Mouse (Mus musculus): ENCODE measurements around the gene Rnf166. TPM values are rescaled to one million over a fixed set of nuclear protein-coding genes. Genes with fewer than 3 reads are reported as not detected.

Rnf166 gene
- polyA plus RNA-seq, 1 experiment from 2014 or later = 33.6 TPM

DNA sequence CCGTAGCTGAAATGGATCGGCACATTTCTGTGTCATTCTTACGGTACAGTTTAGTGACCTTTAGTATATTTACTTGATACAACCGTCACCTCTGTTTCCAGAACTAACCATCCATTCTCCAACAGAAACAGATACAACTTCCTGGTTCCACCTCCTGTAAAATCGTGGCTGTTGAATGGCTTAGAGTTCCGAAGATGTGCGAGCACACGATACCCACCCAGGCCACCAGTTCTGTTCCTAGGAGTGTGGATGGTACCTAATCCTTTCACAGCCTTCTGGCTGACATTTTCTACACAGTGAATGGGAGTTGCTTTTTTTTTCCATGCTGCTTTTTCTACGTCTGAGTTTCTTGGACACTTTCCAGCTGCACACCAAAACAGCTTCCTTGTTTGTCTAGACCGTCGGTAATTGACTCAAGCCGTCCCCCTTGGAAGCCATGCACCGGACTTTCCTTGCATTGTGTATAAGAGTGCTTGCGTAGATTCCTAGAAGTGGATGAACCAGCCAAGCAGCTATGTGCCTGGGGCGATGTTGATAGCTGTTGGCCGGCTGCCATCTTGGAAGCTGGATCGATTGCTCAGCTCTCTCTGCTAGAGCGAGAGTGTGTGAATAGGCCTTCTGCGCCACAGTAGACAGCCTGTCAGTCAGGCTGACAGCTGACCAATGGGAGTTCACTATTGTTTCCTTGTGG lies 31.7 kb downstream of the Rnf166 start:
- Histone ChIP-seq H3K4me3 (peak overlapping the region; percentile 88), H3K9me3 (no peaks in the 10 kb centered on the region), H3K27ac (peak overlapping the region; percentile 92), H3K4me1 (replicated peaks) (peaks cover 32% of the 10 kb centered on the region), H3K36me3 (peaks cover 12% of the 10 kb centered on the region), H3K27me3 (ENCODE audit: insufficient read depth, poor library complexity, severe bottlenecking) (no peaks in the 10 kb centered on the region)
- DNase-seq (ENCODE audit: low spot score) = peak; percentile 67
- WGBS = 39% methylated on average over 19 of the region's 19 CpGs

DNA sequence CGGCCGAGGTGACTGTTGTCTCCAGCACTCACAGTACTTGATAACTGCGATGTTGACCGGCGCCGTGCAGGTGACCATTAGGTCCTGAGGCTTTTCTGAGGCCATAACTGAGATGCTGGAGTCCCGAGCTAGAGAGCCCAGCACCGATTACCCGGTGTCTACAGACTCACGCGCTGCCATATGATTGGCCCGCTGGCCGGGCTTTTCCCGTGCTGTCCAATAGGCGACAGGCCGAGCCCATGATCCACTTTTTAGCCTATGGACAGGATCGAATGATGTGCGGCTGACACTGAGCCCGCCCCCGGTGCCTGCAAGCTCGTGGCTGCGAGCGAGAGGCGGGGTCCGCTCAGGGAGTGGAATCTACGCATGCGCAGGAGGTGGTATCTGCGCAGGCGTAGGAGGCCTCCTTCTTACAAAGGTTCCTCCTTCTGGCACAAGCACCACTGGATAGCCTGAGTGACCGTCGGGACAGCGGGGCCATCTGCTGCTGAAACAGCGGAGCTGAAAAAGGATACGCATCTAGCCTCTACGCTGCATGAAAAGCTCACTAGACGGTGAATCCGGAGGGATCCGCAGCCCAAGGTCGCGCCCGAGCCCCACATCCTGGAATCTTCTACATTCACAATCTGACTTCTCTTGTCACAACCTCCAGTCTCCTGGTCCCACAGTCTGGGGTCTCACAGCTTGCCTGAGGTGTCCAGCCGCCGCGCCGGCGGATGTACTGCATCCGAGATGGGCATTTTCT lies 32.4 kb downstream of the Rnf166 start, which contains the start of gene Mvd:
Gene Mvd, minus strand, starts transcription at position 161 of the 745 bp plus-strand sequence.
- WGBS = under 1% methylated on average over 47 of the region's 47 CpGs
- no peaks in the 10 kb centered on the region for H3K27me3 ChIP-seq (ENCODE audit: insufficient read depth, poor library complexity, severe bottlenecking)

DNA sequence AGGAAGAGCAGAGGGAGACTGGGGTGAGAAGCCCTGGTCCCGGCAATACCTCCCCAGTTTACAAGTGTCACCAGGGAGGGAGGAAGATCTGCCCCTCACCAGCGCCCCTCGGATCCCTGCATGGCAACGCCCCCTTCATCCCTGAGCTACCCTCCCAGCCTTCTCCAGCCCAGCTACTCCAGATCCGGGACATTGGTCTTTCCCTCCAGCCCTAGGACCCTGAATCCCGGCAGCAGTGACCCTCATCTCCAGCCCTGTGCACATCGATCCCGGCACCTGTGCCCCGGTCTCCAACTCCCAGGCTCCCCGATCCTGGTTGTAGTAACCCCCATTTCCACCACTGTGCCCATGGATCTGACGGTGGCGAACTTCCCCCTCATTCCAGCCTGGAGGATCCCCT lies 33.1 kb downstream of the Rnf166 start:
- peak overlapping the region; percentile 91 for H3K27ac ChIP-seq
- H3K4me3 ChIP-seq = peak overlapping the region; percentile 88
- no peaks in the 10 kb centered on the region for H3K9me3 ChIP-seq
- H3K36me3 ChIP-seq = peaks cover 27% of the 10 kb centered on the region
- WGBS = under 1% methylated on average over 12 of the region's 12 CpGs
- no peaks in the 10 kb centered on the region for H3K27me3 ChIP-seq (ENCODE audit: insufficient read depth, poor library complexity, severe bottlenecking)
- peaks cover 36% of the 10 kb centered on the region for H3K4me1 ChIP-seq (replicated peaks)
- no peak for DNase-seq (ENCODE audit: low spot score)

More for the DNA sequence above, 32.4 kb downstream of the Rnf166 start, which contains the start of gene Mvd:
- Histone ChIP-seq H3K27ac (peak within 1 kb of the TSS; percentile 92), H3K9me3 (no peaks in the 10 kb centered on the region), H3K4me1 (replicated peaks) (peaks cover 33% of the 10 kb centered on the region), H3K4me3 (peak within 1 kb of the TSS; percentile 88), H3K36me3 (peaks cover 20% of the 10 kb centered on the region)
- peak; percentile 100 for DNase-seq (ENCODE audit: low spot score)

DNA sequence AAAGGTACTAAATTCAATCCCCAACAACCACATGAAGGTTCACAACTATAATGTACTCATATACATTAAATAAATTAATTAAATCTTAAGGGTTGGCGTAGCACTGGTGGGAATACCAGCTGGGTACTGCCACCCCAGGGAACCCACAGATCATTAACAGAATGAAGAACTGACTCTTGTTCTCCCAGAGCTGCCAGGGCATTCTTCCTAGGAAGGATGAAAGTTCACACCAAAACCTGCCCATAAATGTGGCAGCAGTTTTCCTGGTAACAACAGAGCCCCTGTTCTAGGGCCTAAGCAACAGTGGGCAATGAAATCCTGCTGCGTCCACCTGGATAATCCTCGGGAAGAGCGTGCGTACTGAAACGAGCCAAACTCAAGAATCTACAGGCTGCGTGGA lies 33.5 kb downstream of the Rnf166 start:
- Histone ChIP-seq H3K4me3 (peak overlapping the region; percentile 88), H3K27me3 (ENCODE audit: insufficient read depth, poor library complexity, severe bottlenecking) (no peaks in the 10 kb centered on the region), H3K9me3 (no peaks in the 10 kb centered on the region), H3K4me1 (replicated peaks) (peaks cover 36% of the 10 kb centered on the region), H3K27ac (peak overlapping the region; percentile 91), H3K36me3 (peaks cover 31% of the 10 kb centered on the region)
- no peak for DNase-seq (ENCODE audit: low spot score)
- WGBS = 26% methylated on average over 7 of the region's 7 CpGs

DNA sequence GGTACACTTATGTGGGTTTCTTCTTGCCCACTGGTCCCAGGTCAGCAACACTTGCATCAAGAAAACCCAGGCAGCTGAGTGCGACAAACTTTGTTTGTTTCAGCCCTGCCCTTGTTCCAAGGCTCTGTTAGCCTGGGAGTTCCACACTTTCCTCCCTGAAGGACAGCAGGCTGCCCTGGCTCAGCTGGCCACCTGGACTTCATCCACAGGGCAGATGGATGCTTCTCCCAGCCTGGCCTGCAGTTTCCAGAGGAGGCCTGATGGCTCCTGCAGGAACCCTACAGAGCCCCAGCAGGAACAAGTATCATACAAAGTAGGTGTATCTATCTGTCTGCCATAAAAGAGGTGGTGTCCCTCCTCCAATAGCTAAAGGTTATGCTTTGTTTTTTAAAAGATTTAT lies 34.5 kb downstream of the Rnf166 start:
- DNase-seq (ENCODE audit: low spot score) = no peak
- Histone ChIP-seq H3K4me1 (replicated peaks) (peaks cover 36% of the 10 kb centered on the region), H3K27ac (no peak overlapping the region), H3K4me3 (no peak overlapping the region), H3K27me3 (ENCODE audit: insufficient read depth, poor library complexity, severe bottlenecking) (no peaks in the 10 kb centered on the region), H3K36me3 (peaks cover 41% of the 10 kb centered on the region), H3K9me3 (no peaks in the 10 kb centered on the region)
- 96% methylated on average over 1 of the region's 1 CpGs for WGBS

DNA sequence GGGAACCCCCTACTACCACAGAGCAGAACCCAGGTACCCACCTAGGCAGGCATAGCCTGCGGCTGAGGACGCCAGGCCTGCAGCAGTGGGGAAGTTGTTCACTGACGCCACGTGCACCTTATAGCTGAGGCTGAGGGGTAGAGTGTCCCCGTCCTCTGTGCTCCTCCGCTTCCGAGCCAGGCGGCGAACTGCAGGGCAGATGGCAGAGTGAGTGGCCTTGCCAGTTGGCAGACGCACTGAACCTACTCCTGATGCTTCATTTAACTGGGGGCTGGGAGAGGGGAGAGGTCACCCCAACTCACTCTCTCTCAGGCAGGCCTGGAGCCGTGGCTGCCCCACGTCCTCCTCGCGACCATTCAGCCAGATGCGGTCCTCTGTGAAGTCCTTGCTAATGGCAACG lies 36.5 kb downstream of the Rnf166 start:
- H3K27ac ChIP-seq = no peak overlapping the region
- WGBS = 93% methylated on average over 16 of the region's 16 CpGs
- peaks cover 61% of the 10 kb centered on the region for H3K36me3 ChIP-seq
- peaks cover 16% of the 10 kb centered on the region for H3K4me1 ChIP-seq (replicated peaks)
- no peak overlapping the region for H3K4me3 ChIP-seq
- peaks cover 5% of the 10 kb centered on the region; the same call in 1 of the 2 replicates for H3K9me3 ChIP-seq
- DNase-seq (ENCODE audit: low spot score) = no peak
- no peaks in the 10 kb centered on the region for H3K27me3 ChIP-seq (ENCODE audit: insufficient read depth, poor library complexity, severe bottlenecking)

DNA sequence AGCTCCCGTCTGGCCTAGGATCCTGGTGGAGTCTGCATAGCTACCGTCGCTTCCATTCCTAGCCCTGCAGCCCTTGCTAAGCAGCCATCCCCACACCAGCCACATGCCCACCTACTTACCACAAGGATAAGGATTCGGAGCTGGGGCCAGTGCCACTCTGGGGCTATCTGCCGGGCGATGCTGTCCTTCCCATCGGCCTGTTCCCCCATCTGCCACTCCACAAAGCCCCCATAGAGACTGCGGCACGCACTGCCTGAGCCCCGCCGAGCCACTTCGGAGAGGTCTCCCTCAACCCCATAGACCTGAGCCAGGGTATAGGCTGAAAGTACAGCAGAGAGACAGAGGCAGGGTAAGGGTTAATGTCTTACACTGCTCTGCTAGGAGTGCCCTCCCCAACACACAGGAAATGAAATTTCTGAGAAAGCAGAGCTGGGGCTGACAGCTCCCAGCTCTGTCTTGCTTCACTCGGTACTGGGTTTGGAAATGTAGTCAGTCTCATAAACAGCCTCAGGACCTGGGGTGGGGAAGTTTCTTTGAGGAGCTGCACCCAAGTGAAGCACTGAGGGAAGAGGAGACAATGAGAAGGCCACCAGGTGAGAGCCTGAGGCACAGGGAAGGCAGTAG lies 38.0 kb downstream of the Rnf166 start:
- no peak overlapping the region for H3K27ac ChIP-seq
- peaks cover 71% of the 10 kb centered on the region for H3K36me3 ChIP-seq

DNA sequence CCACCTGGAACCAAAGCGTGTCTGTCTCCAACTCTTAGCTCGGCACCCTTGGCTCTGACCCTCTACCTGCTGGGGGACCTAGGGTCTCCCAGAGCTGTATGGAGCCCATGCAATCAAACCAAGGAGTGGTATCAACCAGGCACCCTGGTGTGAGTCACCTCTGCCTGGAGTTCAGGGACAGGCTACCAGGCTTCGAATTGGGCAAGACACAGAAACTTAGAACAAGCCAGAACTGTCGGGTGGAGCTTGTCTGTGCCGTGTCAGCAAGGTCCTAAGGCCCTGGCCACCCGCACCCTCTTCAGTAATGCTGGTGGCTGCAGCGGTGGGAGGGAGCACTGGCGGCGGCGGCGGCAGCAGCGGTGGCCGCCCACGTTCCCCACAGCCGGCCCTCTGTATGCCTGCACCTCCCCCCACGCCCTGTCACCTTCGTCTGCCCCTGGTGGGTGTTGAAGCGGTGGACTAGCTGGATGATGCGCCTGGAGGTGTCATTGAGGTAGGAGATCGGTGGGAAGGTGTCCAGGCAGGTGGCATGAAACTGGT lies 39.2 kb downstream of the Rnf166 start:
- no peak for DNase-seq (ENCODE audit: low spot score)
- 86% methylated on average over 20 of the region's 20 CpGs for WGBS
- Histone ChIP-seq H3K4me1 (replicated peaks) (peaks cover 25% of the 10 kb centered on the region), H3K27me3 (ENCODE audit: insufficient read depth, poor library complexity, severe bottlenecking) (peaks cover 2% of the 10 kb centered on the region; the same call in 1 of the 2 replicates), H3K9me3 (peaks cover 5% of the 10 kb centered on the region; the same call in 1 of the 2 replicates), H3K36me3 (peaks cover 71% of the 10 kb centered on the region), H3K4me3 (no peak overlapping the region), H3K27ac (no peak overlapping the region)

More for the DNA sequence above, 38.0 kb downstream of the Rnf166 start:
- Histone ChIP-seq H3K9me3 (peaks cover 5% of the 10 kb centered on the region; the same call in 1 of the 2 replicates), H3K27me3 (ENCODE audit: insufficient read depth, poor library complexity, severe bottlenecking) (no peaks in the 10 kb centered on the region), H3K4me1 (replicated peaks) (peaks cover 20% of the 10 kb centered on the region), H3K4me3 (no peak overlapping the region)
- WGBS = 90% methylated on average over 13 of the region's 13 CpGs
- no peak for DNase-seq (ENCODE audit: low spot score)

DNA sequence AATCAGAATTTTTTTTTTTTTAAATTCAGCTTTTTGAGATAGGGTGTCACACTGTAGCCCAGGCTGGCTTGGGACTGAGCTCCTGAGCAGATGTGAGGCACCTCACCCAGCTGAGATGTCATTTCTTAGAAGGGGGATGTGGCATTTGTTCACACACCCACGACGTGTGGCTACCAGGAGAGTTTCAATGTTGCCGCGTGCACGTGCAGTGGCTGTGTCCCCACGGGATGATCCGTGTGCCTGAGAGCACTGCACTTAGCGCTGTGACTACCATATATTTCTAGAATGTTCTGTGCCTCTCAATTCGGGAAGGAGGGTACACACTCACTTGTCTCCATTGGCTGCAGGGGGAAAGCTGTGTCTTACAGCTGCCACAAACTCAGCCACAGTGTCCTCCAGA lies 39.7 kb downstream of the Rnf166 start:
- Histone ChIP-seq H3K27me3 (ENCODE audit: insufficient read depth, poor library complexity, severe bottlenecking) (peaks cover 6% of the 10 kb centered on the region; the same call in 1 of the 2 replicates), H3K36me3 (peaks cover 71% of the 10 kb centered on the region), H3K4me3 (no peak overlapping the region), H3K9me3 (peaks cover 5% of the 10 kb centered on the region; the same call in 1 of the 2 replicates), H3K4me1 (replicated peaks) (peaks cover 28% of the 10 kb centered on the region), H3K27ac (no peak overlapping the region)
- no peak for DNase-seq (ENCODE audit: low spot score)
- 93% methylated on average over 9 of the region's 9 CpGs for WGBS

DNA sequence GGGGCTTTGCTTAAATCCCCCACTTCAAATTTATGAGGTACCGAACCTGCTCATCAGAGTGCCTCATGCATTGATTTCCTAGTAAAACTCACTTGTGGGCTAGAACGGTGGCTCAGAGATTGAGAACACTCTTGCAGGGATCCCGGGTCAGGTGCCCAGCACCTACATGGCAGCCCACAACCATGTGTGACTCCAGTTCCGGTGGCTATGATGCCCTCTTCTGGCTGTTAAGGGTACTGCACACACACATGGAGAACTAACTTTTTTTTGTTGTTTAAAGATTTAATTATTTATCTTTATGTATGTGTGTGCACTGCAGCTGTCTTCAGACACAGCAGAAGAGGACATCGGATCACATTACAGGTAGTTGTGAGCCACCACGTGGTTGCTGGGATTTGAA lies 40.5 kb downstream of the Rnf166 start:
- Histone ChIP-seq H3K9me3 (peaks cover 5% of the 10 kb centered on the region; the same call in 1 of the 2 replicates), H3K4me1 (replicated peaks) (peaks cover 33% of the 10 kb centered on the region), H3K36me3 (peaks cover 70% of the 10 kb centered on the region), H3K27ac (no peak overlapping the region), H3K27me3 (ENCODE audit: insufficient read depth, poor library complexity, severe bottlenecking) (peaks cover 6% of the 10 kb centered on the region; the same call in 1 of the 2 replicates), H3K4me3 (no peak overlapping the region)
- DNase-seq (ENCODE audit: low spot score) = no peak
- WGBS = 91% methylated on average over 6 of the region's 6 CpGs

DNA sequence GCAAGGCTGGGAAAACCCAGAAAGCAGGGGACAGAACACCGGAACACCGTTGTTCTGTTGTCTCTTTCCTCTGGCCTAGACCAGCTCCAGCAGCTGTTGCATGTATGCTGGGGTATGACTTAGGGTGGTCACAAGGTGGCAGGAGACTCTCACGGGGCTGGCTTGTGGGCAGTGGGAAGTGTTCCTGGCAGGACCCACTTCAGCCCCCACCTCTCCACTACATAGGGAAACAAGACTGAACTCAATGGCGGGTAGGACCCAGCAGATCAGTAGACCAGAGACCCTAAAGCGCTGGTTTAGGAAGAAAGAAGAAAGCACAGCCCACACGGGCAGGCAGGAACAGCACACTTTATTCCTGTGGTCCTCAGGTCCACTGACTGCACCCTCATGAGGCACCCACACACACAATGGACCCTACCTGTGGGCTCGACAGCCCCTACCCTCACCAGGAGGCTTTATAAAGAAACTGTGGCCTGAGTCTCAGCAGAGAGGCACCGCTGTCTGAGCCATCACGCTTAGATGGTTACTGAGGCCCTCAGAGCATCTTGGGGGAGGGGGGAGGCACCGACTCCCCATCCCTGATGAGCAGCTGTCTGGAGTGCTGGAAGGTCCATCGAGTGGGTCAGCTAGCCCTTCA lies 42.5 kb downstream of the Rnf166 start:
- Histone ChIP-seq H3K27me3 (ENCODE audit: insufficient read depth, poor library complexity, severe bottlenecking) (peaks cover 6% of the 10 kb centered on the region; the same call in 1 of the 2 replicates), H3K27ac (peak overlapping the region; percentile 86), H3K4me3 (peak overlapping the region; percentile 62; the same call in 1 of the 2 replicates), H3K36me3 (peaks cover 50% of the 10 kb centered on the region), H3K4me1 (replicated peaks) (peaks cover 35% of the 10 kb centered on the region), H3K9me3 (peaks cover 5% of the 10 kb centered on the region; the same call in 1 of the 2 replicates)
- WGBS = 75% methylated on average over 11 of the region's 11 CpGs
- peak; percentile 15 for DNase-seq (ENCODE audit: low spot score)
